In genomic region chr4:24752517-24753208, GRCm38 (mm10) we compare ENCODE assay signal across 18 mouse cellular contexts.
DNase-seq lines count a peak whose midpoint lies in the region; ATAC-seq lines count a peak whose summit lies in the region.
"Had no signal": no experiment of that assay in that cellular context is flagged by ENCODE, and none has a peak within 500 bp of the region (broad histone marks: within the 10 kb centered on the region; RNA-seq: fewer than 3 reads in every experiment).

No protein-coding gene starts in this region.

- ATAC-seq in frontal cortex, adult (ENCODE audit: low TSS enrichment) = peak; percentile 85
- ATAC-seq: liver, postnatal 0 days; Patski had no signal

- intact Hi-C loops in left cerebral cortex, postnatal 4 days (cut with DNase I) = no loop called here

- DNase-seq in frontal cortex, postnatal 25 days (ENCODE audit: low spot score in 2 of 2) = no peak
- DNase-seq in left cerebral cortex, adult 11 months (ENCODE audit: low spot score) = peak; percentile 6
- DNase-seq in left cerebral cortex, postnatal 4 days = no peak
- peak; percentile 46 for DNase-seq in brain, embryonic 18.5 days (ENCODE audit: low read depth, low spot score)
- DNase-seq in telencephalon, adult 2 months (ENCODE audit: low read depth, low spot score) = peak; percentile 29
- no peak for DNase-seq in lung, adult 18-20 months
- DNase-seq: adrenal gland, adult 2 months; B cell, adult 2 months; cerebellum, adult 2 months; cerebellum, postnatal 25 days; gastrocnemius, adult 2 months; kidney, adult 11 months; kidney, postnatal 4 days; liver, postnatal 0 days; lung, postnatal 10 days; spleen, adult 18-20 months had no signal

Comparison
In these comparisons a context has a peak if more than half of its experiments do, and no peak if none do; other contexts are left out.
1. DNase-seq: peak in left cerebral cortex, adult 11 months (single experiment), brain, embryonic 18.5 days (single experiment) and telencephalon, adult 2 months (single experiment); none in frontal cortex, postnatal 25 days (0 of 2), left cerebral cortex, postnatal 4 days (single experiment) and lung, adult 18-20 months (0 of 2).